Mouse (Mus musculus) neural tube, embryonic 11.5 days (tissue): ENCODE results near the gene Hoxa5. TPM values are rescaled to one million over a fixed set of nuclear protein-coding genes. Genes with fewer than 3 reads are reported as not detected.

ENCODE experiments used
- ATAC-seq: fragments of 200-750 bp; cut with Nextera tagmentation; 2 replicates; pipeline ENCODE4 v1.8.0; 2017; ENCODE audit warnings: moderate number of reproducible peaks, mild to moderate bottlenecking, moderate TSS enrichment, moderate library complexity; ENCODE audit not compliant: insufficient read depth, low FRiP score, low TSS enrichment
- DNase-seq: peaks from one replicate; pipeline ENCODE4 v3.0.0-alpha.2; 2015; ENCODE audit warnings: low spot score
- H3K27ac ChIP-seq: fragments of 300-500 bp; sonication (generic); 2 replicates; pipeline ENCODE4 v1.5.1; 2014; ENCODE audit warnings: low read depth, mild to moderate bottlenecking, low read length
- H3K27me3 ChIP-seq: fragments of 300-500 bp; sonication (generic); 2 replicates; pipeline ENCODE4 v1.6.1; 2014; ENCODE audit warnings: mild to moderate bottlenecking, low read length, mixed read lengths; ENCODE audit not compliant: control insufficient read depth, insufficient read depth
- H3K36me3 ChIP-seq: fragments of 300-500 bp; sonication (generic); 2 replicates; pipeline ENCODE4 v1.6.1; 2014; ENCODE audit warnings: mild to moderate bottlenecking, low read length, moderate library complexity, mixed read lengths; ENCODE audit not compliant: control insufficient read depth, insufficient read depth
- H3K4me1 ChIP-seq: fragments of 300-500 bp; sonication (generic); 2 replicates; pipeline ENCODE4 v1.6.1; 2014; ENCODE audit warnings: low read length, mixed read lengths; ENCODE audit not compliant: control insufficient read depth, insufficient read depth
- H3K4me2 ChIP-seq: fragments of 300-500 bp; sonication (generic); 2 replicates; pipeline ENCODE4 v1.6.1; 2014; ENCODE audit warnings: low read depth, mild to moderate bottlenecking, moderate library complexity
- H3K4me3 ChIP-seq: fragments of 300-500 bp; sonication (generic); 2 replicates; pipeline ENCODE4 v1.5.1; 2014; ENCODE audit warnings: low read depth, low read length
- H3K9ac ChIP-seq: fragments of 300-500 bp; sonication (generic); 2 replicates; pipeline ENCODE4 v1.6.1; 2014; ENCODE audit warnings: mild to moderate bottlenecking, low read length
- H3K9me3 ChIP-seq: fragments of 300-500 bp; sonication (generic); 2 replicates; pipeline ENCODE4 v1.6.1; 2016; ENCODE audit warnings: low read length; ENCODE audit not compliant: control insufficient read depth
- WGBS: fragments of 180-500 bp; shearing (Covaris S2); extraction: QIAGEN DNeasy Blood & Tissue Kit; methylation state at CpG from one replicate; pipeline ENCODE4 v1.1.7; 2014; 5-methylcytosine and 5-hydroxymethylcytosine counted together
- microRNA counts: library from miRNA; unstranded; fragments of <30 nt; microRNA quantifications from one replicate; lab custom pipeline; 2015
- microRNA-seq: library from miRNA; unstranded; fragments of <30 nt; microRNA quantifications from one replicate; pipeline ENCODE4, GENCODE M21; 2016
- polyA plus RNA-seq: library from polyadenylated mRNA; unstranded; fragments of >200 nt; fragmentation: Nextera tagmentation; extraction: Ambion mirVana; gene quantifications from 2 replicates; pipeline ENCODE4 v1.2.1, GENCODE M21; 2014

The Hoxa5 gene
- polyA plus RNA-seq, 1 experiment from 2014 or later = 53.4 TPM

DNA sequence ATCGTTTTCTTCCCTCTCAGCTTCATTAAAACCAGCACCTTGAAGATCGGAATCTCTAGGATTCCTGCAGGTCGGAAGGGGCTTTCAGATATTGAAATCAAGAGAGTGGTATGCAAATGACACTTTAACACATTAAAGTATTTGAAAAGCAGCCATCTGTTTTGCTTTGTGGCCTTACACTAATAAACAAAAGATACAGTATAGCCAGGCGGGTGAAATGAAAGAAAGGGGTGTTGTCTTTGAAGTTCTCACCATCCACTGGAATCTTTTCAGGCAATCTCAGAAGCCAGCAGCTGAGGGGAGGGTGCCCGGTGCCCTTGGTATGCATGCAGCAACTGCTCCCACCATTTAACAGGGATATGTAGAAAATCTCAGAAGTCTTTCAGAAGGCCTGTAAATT, 50.3 kb downstream of the Hoxa5 start:
- ATAC-seq (no peak), DNase-seq (peak; percentile 21)
- H3K27ac ChIP-seq = peak overlapping the region; percentile 54; the same call in 1 of the 2 replicates
- peak overlapping the region; percentile 23; the same call in 1 of the 2 replicates for H3K4me2 ChIP-seq
- H3K9me3 ChIP-seq = no peaks in the 10 kb centered on the region
- no peak overlapping the region for H3K9ac ChIP-seq
- H3K4me1 ChIP-seq = peaks cover 47% of the 10 kb centered on the region
- H3K4me3 ChIP-seq = 0 out of 2 replicates have a peak overlapping the region, but pooled peaks have one; percentile 2
- no peaks in the 10 kb centered on the region for H3K36me3 ChIP-seq
- H3K27me3 ChIP-seq = no peaks in the 10 kb centered on the region
- WGBS = 12% methylated on average over 5 of the region's 5 CpGs

DNA sequence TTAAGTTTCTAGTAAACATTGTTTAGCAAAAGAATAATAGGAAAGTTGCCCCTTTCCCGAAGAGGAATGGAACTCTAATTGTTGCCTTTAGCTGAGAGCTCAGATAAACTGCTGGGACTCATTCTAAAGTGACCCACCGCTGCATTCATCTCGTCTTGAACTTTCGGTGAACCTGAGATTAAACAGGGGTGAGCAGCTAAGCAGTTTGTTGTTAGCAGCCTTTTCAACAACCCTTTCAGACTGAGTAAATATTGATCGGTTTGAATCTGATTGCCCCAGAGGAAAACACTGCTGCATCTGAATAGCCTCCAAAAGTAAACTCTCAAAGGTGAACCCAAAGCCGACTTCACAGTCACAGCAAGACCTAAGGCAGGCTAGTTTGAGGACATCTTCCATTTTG, 51.1 kb downstream of the Hoxa5 start:
- no peak overlapping the region for H3K27ac ChIP-seq
- H3K4me3 ChIP-seq = no peak overlapping the region
- no peak overlapping the region for H3K9ac ChIP-seq
- peak overlapping the region; percentile 16; the same call in 1 of the 2 replicates for H3K4me2 ChIP-seq
- ATAC-seq = no peak
- H3K27me3 ChIP-seq = no peaks in the 10 kb centered on the region
- WGBS = under 1% methylated on average over 6 of the region's 6 CpGs
- H3K4me1 ChIP-seq = peaks cover 47% of the 10 kb centered on the region
- peak; percentile 46 for DNase-seq
- no peaks in the 10 kb centered on the region for H3K36me3 ChIP-seq
- H3K9me3 ChIP-seq = no peaks in the 10 kb centered on the region

- Histone ChIP-seq H3K4me2 (peak overlapping the region; percentile 16; the same call in 1 of the 2 replicates), H3K4me1 (peaks cover 46% of the 10 kb centered on the region), H3K4me3 (no peak overlapping the region), H3K27ac (no peak overlapping the region), H3K27me3 (no peaks in the 10 kb centered on the region), H3K36me3 (no peaks in the 10 kb centered on the region), H3K9me3 (no peaks in the 10 kb centered on the region), H3K9ac (no peak overlapping the region)
- 12% methylated on average over 16 of the region's 16 CpGs for WGBS
- ATAC-seq (no peak), DNase-seq (peak; percentile 36)
Observed at GRCm38 (mm10) chr6:52152226-52153193, 51.9 kb downstream of the Hoxa5 start.

MicroRNAs encoded within 50 kb of the gene (microRNA counts, 519-probe panel; counts per million panel counts)
- microRNA mmu-miR-196b (lab: Ali Mortazavi, UCI) = 5,281 counts per million, percentile 92 among the panel's probes with 10 or more counts

Small RNA genes lying within 50 kb of the gene (microRNA-seq; reads per million reads assigned to microRNA genes)
- 12,174 reads per million, percentile 97 among the genes with 10 or more reads in this experiment for gene Mir196b

Other genes with a start within 250 kb of the Hoxa5 start
- gene Skap2, start 192.0 kb downstream of the Hoxa5 start, polyA plus RNA-seq = 70.1 and 71.8 TPM in 2 replicates
- 8.0 and 9.3 TPM in 2 replicates for gene Hoxa1, start 46.3 kb downstream of the Hoxa5 start, polyA plus RNA-seq
- gene Hoxa2, start 39.8 kb downstream of the Hoxa5 start, polyA plus RNA-seq = 36.0 and 37.5 TPM in 2 replicates
- gene 5730596B20Rik, start 27.1 kb downstream of the Hoxa5 start, polyA plus RNA-seq = 4.1 and 4.5 TPM in 2 replicates
- gene Hoxa4, start 12.8 kb downstream of the Hoxa5 start, polyA plus RNA-seq = 10.2 and 11.7 TPM in 2 replicates
- gene Hoxa6, start 4.1 kb upstream of the Hoxa5 start, polyA plus RNA-seq = 16.0 and 18.8 TPM in 2 replicates
- gene Hoxa3, start 8.7 kb upstream of the Hoxa5 start, polyA plus RNA-seq = 20.2 TPM in 2 replicates
- not detected in 2 replicates for gene Gm28308, start 8.8 kb upstream of the Hoxa5 start, polyA plus RNA-seq
- 61.2 and 71.3 TPM in 2 replicates for gene Hoxa7, start 17.3 kb upstream of the Hoxa5 start, polyA plus RNA-seq
- gene Hoxa9, start 26.5 kb upstream of the Hoxa5 start, polyA plus RNA-seq = 98.8 and 105 TPM in 2 replicates
- gene Hoxa10, start 36.3 kb upstream of the Hoxa5 start, polyA plus RNA-seq = 70.6 and 72.8 TPM in 2 replicates
- 6.0 and 6.7 TPM in 2 replicates for gene Hoxa11, start 41.2 kb upstream of the Hoxa5 start, polyA plus RNA-seq
- gene Hoxa13, start 56.3 kb upstream of the Hoxa5 start, polyA plus RNA-seq = 0.11 and 0.26 TPM in 2 replicates
- gene Evx1, start 108.9 kb upstream of the Hoxa5 start, polyA plus RNA-seq = 1.9 TPM in 2 replicates